Mouse (Mus musculus) Patski (cell line): ENCODE data around the gene Ccdc114. TPM values are rescaled to one million over a fixed set of nuclear protein-coding genes. Genes with fewer than 3 reads are reported as not detected.
A peak's percentile ranks its signal among the peaks of the same experiment; 100 is the strongest.
"Not testable (repeated sequence)": the region's sequence is repeated elsewhere in the genome, so short reads cannot be mapped to it uniquely, and the experiment has no call there.

Experiments used
- ATAC-seq: fragments of 100-300 bp; one replicate; pipeline ENCODE4 v1.8.0; 2021
- CTCF ChIA-PET: fragments of 350-600 bp; sonication (Branson Sonifier 250); formaldehyde crosslinking; loops from one replicate; lab custom pipeline; 2022; ENCODE audit warnings: inconsistent platforms; lab: Charles Lee
- POLR2A ChIA-PET: fragments of 350-600 bp; sonication (Branson Sonifier 250); formaldehyde crosslinking; loops from one replicate; lab custom pipeline; 2022; ENCODE audit warnings: antibody characterized with exemption, inconsistent platforms; lab: Charles Lee
- DNase-seq: peaks from one replicate; pipeline ENCODE4 v3.0.0-alpha.2; 2011; ENCODE audit warnings: low read depth, low spot score
- H3K27me3 ChIP-seq: fragments of 371-371 bp; one replicate; pipeline ENCODE4 v1.5.1; 2021
- CTCF ChIP-seq: fragments of 100-300 bp; IDR thresholded peaks from one replicate; pipeline ENCODE4 v1.5.1; 2021
- in situ Hi-C: fragments of 300-500 bp; cut with MboI; formaldehyde crosslinking; loops from 3 replicates; pipeline ENCODE4 v1.11.1; 2018; ENCODE audit warnings: low pct_unique_long_range_greater_than_20kb, mixed read lengths
- polyA plus RNA-seq: library from polyadenylated mRNA; unstranded; gene quantifications from one replicate; pipeline ENCODE4 v1.2.3, GENCODE M21; 2021

The Ccdc114 gene
- polyA plus RNA-seq, 1 experiment from 2014 or later = 0.64 TPM

- CTCF ChIA-PET = interaction anchor here (1.0 to 3.1 kb wide), 4 partner anchors 10 to 68 kb away, joined by 3 to 7 read pairs (median 5); no protein-coding TSS in a partner anchor
- TF ChIP-seq CTCF = peak; percentile 58
- in situ Hi-C loops = no loop called here
- POLR2A ChIA-PET = interaction anchor here (0.6 kb wide), 1 partner anchor 83 kb away, joined by 4 read pairs; no protein-coding TSS in a partner anchor
- ATAC-seq = no peak
- peak; percentile 19 for DNase-seq
- H3K27me3 ChIP-seq = no peaks in the 10 kb centered on the region
These were observed 11.2 kb downstream of the Ccdc114 start for GRCm38 (mm10) chr7:45935114-45935513.

- CTCF ChIA-PET = no interaction called here
- no peak for ATAC-seq
- in situ Hi-C loops = loop anchor here (5.0 kb wide), 1 partner anchor 72 kb away; no protein-coding TSS in a partner anchor
- POLR2A ChIA-PET = no interaction called here
- DNase-seq = no peak
- TF ChIP-seq CTCF = no peak
- H3K27me3 ChIP-seq = no peaks in the 10 kb centered on the region
These were observed 16.0 kb downstream of the Ccdc114 start for GRCm38 (mm10) chr7:45939836-45940235.

GRCm38 (mm10) chr7:45941986-45942385, 18.1 kb downstream of the Ccdc114 start:
- no peak for ATAC-seq
- POLR2A ChIA-PET = interaction anchor here (0.7 kb wide), 1 partner anchor 67 kb away, joined by 6 read pairs; no protein-coding TSS in a partner anchor
- TF ChIP-seq CTCF = no peak
- DNase-seq = no peak
- in situ Hi-C loops = loop anchor here (5.0 kb wide), 1 partner anchor 70 kb away; no protein-coding TSS in a partner anchor
- CTCF ChIA-PET = interaction anchor here (1.0 to 2.0 kb wide), 3 partner anchors 68 to 91 kb away, joined by 3 to 5 read pairs (median 4); partner anchors contain the start of genes Kdelr1 and Nomo1
- H3K27me3 ChIP-seq = no peaks in the 10 kb centered on the region

DNA sequence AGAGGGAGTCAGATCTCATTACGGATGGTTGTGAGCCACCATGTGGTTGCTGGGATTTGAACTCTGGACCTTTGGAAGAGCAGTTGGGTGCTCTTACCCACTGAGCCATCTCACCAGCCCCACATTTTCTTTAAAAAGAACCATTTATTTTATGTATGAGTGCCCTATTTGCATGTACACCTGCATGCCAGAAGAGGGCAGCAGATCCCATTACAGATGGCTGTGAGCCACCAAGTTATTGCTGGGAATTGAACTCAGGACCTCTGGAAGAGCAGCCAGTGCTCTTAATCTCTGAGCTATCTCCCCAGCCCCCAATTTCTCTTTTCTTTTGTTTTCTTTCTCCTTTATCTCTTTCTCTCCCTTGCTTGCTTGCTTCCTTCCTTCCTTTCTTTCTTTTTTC, 19.4 kb downstream of the Ccdc114 start:
- POLR2A ChIA-PET, ATAC-seq, H3K27me3 ChIP-seq, DNase-seq: not testable (repeated sequence)
- in situ Hi-C loops = loop anchor here (5.0 kb wide), 1 partner anchor 69 kb away; no protein-coding TSS in a partner anchor
- CTCF ChIA-PET = interaction anchor here (1.1 to 2.0 kb wide), 2 partner anchors 37 to 70 kb away, joined by 3 to 5 read pairs; partner anchors contain the start of gene Kdelr1
- TF ChIP-seq CTCF = peak; percentile 65

GRCm38 (mm10) chr7:45949061-45949460, 25.2 kb downstream of the Ccdc114 start:
- ATAC-seq (no peak), DNase-seq (no peak)
- POLR2A ChIA-PET = no interaction called here
- in situ Hi-C loops = no loop called here
- peaks cover 5% of the 10 kb centered on the region for H3K27me3 ChIP-seq
- CTCF ChIA-PET = no interaction called here
- no peak for TF ChIP-seq CTCF

- H3K27me3 ChIP-seq = peaks cover 8% of the 10 kb centered on the region
- TF ChIP-seq CTCF = no peak
- POLR2A ChIA-PET = no interaction called here
- ATAC-seq (no peak), DNase-seq (no peak)
- in situ Hi-C loops = no loop called here
- CTCF ChIA-PET = interaction anchor here (1.2 kb wide), 1 partner anchor 47 kb away, joined by 3 read pairs; no protein-coding TSS in a partner anchor
These were observed 32.7 kb downstream of the Ccdc114 start for GRCm38 (mm10) chr7:45956611-45957010.

DNA sequence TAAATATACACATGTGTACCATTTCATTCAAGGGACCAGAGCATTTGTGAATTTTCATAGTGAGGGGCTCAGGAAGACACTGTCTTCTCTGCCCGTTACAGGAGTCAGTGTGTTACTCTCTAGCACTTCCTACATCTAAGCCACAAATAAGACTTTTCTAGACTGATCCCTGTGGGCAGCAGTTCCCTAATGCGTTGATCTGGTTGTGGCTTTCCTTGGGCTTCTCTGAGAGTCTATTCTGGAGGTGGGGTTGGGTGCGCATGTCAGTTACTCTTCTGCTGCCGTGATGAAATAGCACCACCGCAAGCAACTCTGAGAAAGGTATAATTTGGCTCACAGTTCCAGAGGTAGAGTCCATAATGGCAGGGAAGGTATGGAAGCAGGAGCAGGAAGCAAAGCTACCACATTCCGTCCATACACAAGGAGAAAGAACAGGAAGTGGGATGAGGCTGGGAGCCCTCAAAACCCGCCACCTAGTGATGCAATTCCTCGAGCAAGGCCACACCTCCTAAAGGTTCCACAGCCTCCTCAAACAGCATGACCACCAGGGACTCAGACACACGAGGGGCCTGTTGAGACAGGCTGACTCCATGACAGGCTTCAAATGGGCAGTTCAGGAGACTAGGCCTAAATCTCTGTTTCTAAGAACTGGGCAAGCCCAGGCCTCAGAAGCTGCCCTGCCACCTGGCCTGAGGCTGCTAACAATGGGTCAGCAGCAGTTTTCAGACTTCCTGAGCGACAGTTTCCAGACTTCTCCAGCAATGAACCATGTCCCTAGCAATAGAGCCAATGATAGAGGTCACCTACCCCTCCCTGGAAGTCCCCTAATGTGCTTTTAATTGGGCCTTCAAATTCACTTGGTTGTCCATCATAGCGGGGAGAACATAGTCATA, 48.2 kb downstream of the Ccdc114 start:
- CTCF ChIA-PET = no interaction called here
- DNase-seq = no peak
- no peak for ATAC-seq
- H3K27me3 ChIP-seq = peaks cover 15% of the 10 kb centered on the region
- in situ Hi-C loops = no loop called here
- no peak for TF ChIP-seq CTCF
- POLR2A ChIA-PET = no interaction called here

GRCm38 (mm10) chr7:45973271-45973687, 49.4 kb downstream of the Ccdc114 start:
- POLR2A ChIA-PET = interaction anchor here (0.6 kb wide), 1 partner anchor 11 kb away, joined by 3 read pairs; no protein-coding TSS in a partner anchor
- TF ChIP-seq CTCF = no peak
- ATAC-seq (no peak), DNase-seq (no peak)
- in situ Hi-C loops = no loop called here
- peaks cover 9% of the 10 kb centered on the region for H3K27me3 ChIP-seq
- CTCF ChIA-PET = interaction anchor here (1.1 to 1.6 kb wide), 2 partner anchors 13 to 39 kb away, joined by 4 to 6 read pairs; no protein-coding TSS in a partner anchor

DNA sequence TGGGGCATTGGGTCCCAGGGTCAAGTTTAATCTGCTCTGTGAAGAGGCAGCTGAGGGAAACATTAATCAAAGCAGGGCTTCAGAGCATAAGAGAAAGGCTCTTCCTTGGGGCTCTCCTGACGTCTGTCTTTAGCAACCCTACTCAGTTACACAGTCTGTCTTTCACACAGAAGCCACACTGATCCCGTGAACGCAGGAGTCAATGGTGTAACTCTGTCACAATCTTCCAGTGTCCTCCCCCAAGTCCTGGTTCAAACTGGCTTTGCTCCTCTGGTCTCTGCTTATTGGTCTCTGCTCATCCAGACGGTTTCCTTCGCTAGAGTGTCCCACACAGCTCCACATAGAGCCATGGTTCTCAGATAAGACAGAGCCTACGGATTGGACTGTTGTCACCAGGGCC, 50.2 kb downstream of the Ccdc114 start:
- ChIA-PET POLR2A (no interaction called here), CTCF (interaction anchor here (1.1 to 1.6 kb wide), 2 partner anchors 13 to 39 kb away, joined by 4 to 6 read pairs; no protein-coding TSS in a partner anchor)
- in situ Hi-C loops = no loop called here
- ATAC-seq (peak; percentile 8), DNase-seq (no peak)
- peaks cover 4% of the 10 kb centered on the region for H3K27me3 ChIP-seq
- no peak for TF ChIP-seq CTCF

DNA sequence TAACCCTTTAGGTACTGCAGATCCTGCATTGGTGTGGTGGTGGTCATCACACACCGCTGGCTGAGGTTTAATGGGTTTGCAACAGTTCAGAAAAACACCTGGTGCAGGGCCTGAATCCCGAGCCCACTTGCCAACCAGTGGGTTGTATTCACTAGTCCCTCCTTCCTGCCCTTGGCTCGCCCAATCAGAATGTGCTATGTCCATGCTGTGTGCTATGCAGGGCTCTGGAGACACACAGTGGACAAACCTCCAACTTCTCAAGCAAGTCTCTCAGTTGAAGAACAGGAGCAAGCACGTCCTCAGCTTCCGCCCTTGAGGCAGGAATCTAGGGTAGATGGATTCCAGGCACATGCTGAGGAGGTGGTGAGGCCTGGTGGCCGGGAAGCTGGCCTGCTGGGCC, 50.6 kb downstream of the Ccdc114 start:
- in situ Hi-C loops = no loop called here
- ATAC-seq (no peak), DNase-seq (no peak)
- CTCF ChIA-PET = no interaction called here
- POLR2A ChIA-PET = no interaction called here
- TF ChIP-seq CTCF = no peak
- H3K27me3 ChIP-seq = peaks cover 5% of the 10 kb centered on the region
